Mouse (Mus musculus): ENCODE measurements around the gene Prrt2. TPM values are rescaled to one million over a fixed set of nuclear protein-coding genes. Genes with fewer than 3 reads are reported as not detected.

Gene Prrt2
- polyA plus RNA-seq, 1 experiment from 2014 or later, result 63.5 TPM

DNA sequence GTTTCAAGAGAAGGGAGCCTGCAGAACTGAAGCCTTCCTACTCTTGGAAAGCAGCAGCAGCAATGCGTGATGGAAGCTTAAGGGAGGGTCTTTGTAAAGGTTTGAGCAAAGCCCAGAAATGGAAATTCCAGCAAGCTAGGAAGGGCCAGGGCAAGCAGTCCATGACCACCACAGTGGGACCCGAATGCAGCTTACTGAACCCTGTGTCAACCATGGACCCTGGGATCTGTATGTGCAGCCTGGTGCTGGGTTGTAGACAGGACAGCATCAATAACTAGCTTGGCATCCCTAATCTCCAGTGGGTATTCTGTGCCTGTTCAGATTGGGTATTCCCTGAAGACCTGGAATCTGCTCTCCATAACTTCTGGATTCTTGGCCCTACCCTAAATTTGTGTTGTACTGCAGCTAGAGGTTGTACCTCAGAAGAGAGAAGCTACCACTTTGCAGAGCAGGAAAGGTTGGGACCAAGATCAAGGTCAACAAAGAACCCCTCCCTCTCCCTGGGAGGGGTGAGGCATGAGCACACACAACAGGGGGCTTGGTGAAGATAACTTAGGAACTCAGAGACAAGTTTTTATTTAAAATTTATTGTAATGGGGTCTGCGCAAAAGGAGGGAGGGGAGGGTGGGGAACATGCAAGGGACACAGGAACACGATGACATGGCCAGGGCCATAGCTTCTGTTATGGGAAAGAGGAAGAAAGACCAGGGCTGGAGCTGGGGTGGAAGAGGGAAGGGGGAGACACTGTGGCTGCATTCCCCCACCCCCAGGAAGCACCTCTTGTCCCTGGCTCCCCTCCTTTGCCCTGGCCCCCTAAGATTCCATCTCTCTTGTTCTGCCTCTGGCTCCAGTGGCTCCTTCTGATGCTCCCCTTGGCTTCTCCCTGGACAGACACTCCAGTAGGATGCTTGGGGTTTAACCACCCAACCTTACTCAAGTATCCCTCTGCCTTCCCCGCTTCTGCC is 834 bp upstream of the Prrt2 start:
- no peaks in the 10 kb centered on the region for H3K27me3 ChIP-seq (ENCODE audit: control insufficient read depth, insufficient read depth, low read length)
- H3K4me1 ChIP-seq (ENCODE audit: control insufficient read depth, insufficient read depth, low read length), result peaks cover 59% of the 10 kb centered on the region
- peak overlapping the region; percentile 68 for H3K27ac ChIP-seq (ENCODE audit: low read depth, low read length)
- peak overlapping the region; percentile 51 for H3K4me3 ChIP-seq (ENCODE audit: low read depth, low read length)
- WGBS, result 42% methylated on average over 5 of the region's 5 CpGs
- H3K9me3 ChIP-seq (ENCODE audit: control insufficient read depth, low read length), result no peaks in the 10 kb centered on the region
- peak overlapping the region; percentile 69 for H3K9ac ChIP-seq (replicated peaks; ENCODE audit: low read depth, low read length)
- peak overlapping the region; percentile 72 for H3K4me2 ChIP-seq (ENCODE audit: low read depth, low read length)
- H3K36me3 ChIP-seq (ENCODE audit: control insufficient read depth, insufficient read depth, low read length), result peaks cover 22% of the 10 kb centered on the region
- ATAC-seq (ENCODE audit: low read depth), result no peak

DNA sequence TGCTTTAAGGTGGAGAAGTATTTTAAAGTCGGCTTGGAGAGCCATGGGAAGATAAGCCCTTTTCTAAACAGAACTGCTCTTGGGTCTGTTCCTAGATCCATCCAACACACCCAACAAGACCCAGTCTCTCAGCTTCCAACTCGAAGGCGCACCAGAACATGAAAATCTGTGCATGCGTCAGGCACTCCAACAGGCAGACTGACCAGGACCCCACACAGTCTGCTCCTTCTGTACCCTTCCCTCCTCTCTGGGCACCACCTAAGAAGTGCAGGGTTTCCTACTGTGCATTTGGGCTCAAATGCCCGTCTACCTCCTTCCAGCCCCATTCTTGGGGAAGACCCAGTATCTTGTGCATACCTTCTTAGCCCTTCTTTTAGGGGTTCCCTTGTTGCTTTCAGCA is 520 bp downstream of the Prrt2 start:
- H3K9me3 ChIP-seq (ENCODE audit: control insufficient read depth, low read length), result no peaks in the 10 kb centered on the region
- peak overlapping the region; percentile 69 for H3K9ac ChIP-seq (replicated peaks; ENCODE audit: low read depth, low read length)
- peak overlapping the region; percentile 51 for H3K4me3 ChIP-seq (ENCODE audit: low read depth, low read length)
- peaks cover 66% of the 10 kb centered on the region for H3K4me1 ChIP-seq (ENCODE audit: control insufficient read depth, insufficient read depth, low read length)
- peaks cover 22% of the 10 kb centered on the region for H3K36me3 ChIP-seq (ENCODE audit: control insufficient read depth, insufficient read depth, low read length)
- peak overlapping the region; percentile 77 for H3K27ac ChIP-seq (ENCODE audit: low read depth, low read length)
- ATAC-seq (ENCODE audit: low read depth), result no peak
- H3K4me2 ChIP-seq (ENCODE audit: low read depth, low read length), result peak overlapping the region; percentile 72
- WGBS, result 40% methylated on average over 5 of the region's 5 CpGs
- no peaks in the 10 kb centered on the region for H3K27me3 ChIP-seq (ENCODE audit: control insufficient read depth, insufficient read depth, low read length)

DNA sequence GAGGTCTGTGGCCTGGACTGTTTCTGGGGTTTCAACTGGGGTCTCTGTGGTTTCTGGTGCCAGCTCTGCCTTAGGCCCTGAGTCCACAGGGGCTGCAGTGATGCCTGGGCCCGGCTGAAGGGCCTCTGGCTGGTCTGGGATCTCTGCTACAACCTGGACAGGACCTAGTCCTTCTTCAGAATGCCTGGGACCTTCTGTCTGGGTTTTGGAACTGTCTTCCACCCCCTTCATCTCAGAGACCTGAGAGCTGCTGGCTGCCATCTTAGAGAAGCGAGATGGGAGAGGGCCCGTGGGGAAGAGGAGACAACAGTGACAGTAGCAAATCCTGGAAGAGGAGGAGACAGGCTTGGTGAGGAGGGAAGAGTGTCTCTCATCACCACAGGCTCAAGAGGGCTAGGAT is 980 bp downstream of the Prrt2 start:
- Histone ChIP-seq H3K27ac (ENCODE audit: low read depth, low read length) (no peak overlapping the region), H3K4me2 (ENCODE audit: low read depth, low read length) (peak overlapping the region; percentile 72), H3K27me3 (ENCODE audit: control insufficient read depth, insufficient read depth, low read length) (no peaks in the 10 kb centered on the region), H3K9me3 (ENCODE audit: control insufficient read depth, low read length) (no peaks in the 10 kb centered on the region), H3K4me1 (ENCODE audit: control insufficient read depth, insufficient read depth, low read length) (peaks cover 69% of the 10 kb centered on the region), H3K9ac (replicated peaks; ENCODE audit: low read depth, low read length) (peak overlapping the region; percentile 69; the same call in 1 of the 2 replicates), H3K4me3 (ENCODE audit: low read depth, low read length) (peak overlapping the region; percentile 51), H3K36me3 (ENCODE audit: control insufficient read depth, insufficient read depth, low read length) (peaks cover 22% of the 10 kb centered on the region)
- no peak for ATAC-seq (ENCODE audit: low read depth)
- WGBS, result 69% methylated on average over 3 of the region's 3 CpGs

DNA sequence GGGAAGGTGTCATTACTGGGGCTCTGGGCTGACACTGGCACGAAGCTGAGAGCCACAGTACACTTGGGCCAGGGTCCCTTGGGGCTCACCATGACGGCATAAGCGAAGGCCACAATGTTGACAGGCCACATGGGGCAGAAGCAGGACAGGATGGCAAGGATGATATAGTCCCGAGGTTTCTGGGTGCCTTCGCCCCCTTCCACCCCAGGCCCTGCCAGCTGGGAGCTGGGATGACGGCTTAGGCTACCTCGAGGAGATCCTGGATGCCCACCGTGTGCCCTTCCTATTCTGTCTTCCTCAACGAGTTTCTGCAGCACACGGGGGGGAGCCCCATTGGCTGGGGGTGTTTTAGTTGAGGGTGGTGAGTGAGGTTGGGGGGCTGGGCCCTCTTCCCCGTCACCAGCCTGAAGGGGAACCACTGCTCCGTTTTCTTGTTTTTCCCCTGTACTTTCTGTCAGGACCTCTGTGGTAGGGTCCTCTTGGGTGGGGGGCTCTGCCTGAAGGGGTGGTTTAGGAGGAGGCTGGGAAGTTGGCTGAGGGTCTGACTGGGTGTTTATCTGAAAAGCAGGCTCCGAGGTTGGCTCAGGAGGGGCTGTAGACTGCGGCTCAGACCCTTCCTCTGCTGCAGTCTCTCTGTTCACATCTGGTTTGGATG is 1.6 kb downstream of the Prrt2 start:
- H3K27ac ChIP-seq (ENCODE audit: low read depth, low read length), result no peak overlapping the region; the same call in 1 of the 2 replicates
- H3K27me3 ChIP-seq (ENCODE audit: control insufficient read depth, insufficient read depth, low read length), result no peaks in the 10 kb centered on the region
- peaks cover 19% of the 10 kb centered on the region for H3K36me3 ChIP-seq (ENCODE audit: control insufficient read depth, insufficient read depth, low read length)
- H3K4me2 ChIP-seq (ENCODE audit: low read depth, low read length), result peak overlapping the region; percentile 72
- peaks cover 66% of the 10 kb centered on the region for H3K4me1 ChIP-seq (ENCODE audit: control insufficient read depth, insufficient read depth, low read length)
- H3K9ac ChIP-seq (replicated peaks; ENCODE audit: low read depth, low read length), result peak overlapping the region; percentile 69; the same call in 1 of the 2 replicates
- 85% methylated on average over 14 of the region's 14 CpGs for WGBS
- peak overlapping the region; percentile 51; the same call in 1 of the 2 replicates for H3K4me3 ChIP-seq (ENCODE audit: low read depth, low read length)
- H3K9me3 ChIP-seq (ENCODE audit: control insufficient read depth, low read length), result no peaks in the 10 kb centered on the region
- ATAC-seq (ENCODE audit: low read depth), result no peak

DNA sequence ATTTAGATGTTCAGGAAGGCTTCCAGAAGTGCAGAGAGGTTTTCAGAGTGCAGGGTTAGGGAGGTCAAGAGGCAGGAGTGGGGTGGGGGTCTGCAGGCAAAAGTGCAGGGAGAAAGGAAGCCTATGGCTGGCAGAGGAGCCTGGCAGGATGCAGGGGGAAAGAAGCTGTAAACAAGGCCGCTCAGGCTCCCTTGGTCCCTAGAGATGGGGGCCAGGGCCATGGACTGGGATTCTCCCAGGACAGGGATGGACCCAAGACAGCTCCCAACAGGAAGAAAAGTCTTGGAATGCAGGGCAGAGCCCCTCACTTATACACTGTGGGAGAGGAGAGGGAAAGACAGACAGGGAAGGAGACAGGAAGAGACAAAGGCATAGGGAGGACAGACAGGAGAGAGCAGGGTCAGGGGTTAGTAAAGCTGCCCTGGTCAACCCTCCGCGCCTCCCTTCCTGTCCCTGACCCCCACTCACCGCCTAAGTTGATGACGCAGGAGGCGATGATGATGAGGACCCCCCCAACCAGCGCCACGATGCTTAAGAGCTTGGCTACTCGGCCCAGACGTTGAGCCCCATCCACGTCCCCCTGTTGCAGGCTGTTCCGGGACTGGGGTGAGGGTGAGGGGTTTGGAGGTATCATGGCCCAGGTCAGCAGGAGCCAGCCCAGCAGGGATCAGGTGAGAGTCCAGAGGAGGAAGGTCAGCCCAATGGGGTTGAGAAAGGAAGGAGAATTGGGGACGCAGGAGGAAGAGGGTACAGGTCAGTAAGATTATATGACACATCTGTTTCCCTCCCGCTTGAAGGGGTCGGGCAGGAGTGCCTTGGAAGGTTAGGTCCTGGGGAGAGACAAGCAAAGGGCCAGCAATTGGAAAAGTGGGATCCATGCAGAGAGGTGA is 2.4 kb downstream of the Prrt2 start:
- peaks cover 59% of the 10 kb centered on the region for H3K4me1 ChIP-seq (ENCODE audit: control insufficient read depth, insufficient read depth, low read length)
- H3K9ac ChIP-seq (replicated peaks; ENCODE audit: low read depth, low read length), result no peak overlapping the region
- peak overlapping the region; percentile 4; the same call in 1 of the 2 replicates for H3K27ac ChIP-seq (ENCODE audit: low read depth, low read length)
- no peaks in the 10 kb centered on the region for H3K9me3 ChIP-seq (ENCODE audit: control insufficient read depth, low read length)
- no peaks in the 10 kb centered on the region for H3K27me3 ChIP-seq (ENCODE audit: control insufficient read depth, insufficient read depth, low read length)
- H3K4me2 ChIP-seq (ENCODE audit: low read depth, low read length), result peak overlapping the region; percentile 98; the same call in 1 of the 2 replicates
- WGBS, result 91% methylated on average over 15 of the region's 15 CpGs
- H3K36me3 ChIP-seq (ENCODE audit: control insufficient read depth, insufficient read depth, low read length), result peaks cover 16% of the 10 kb centered on the region
- H3K4me3 ChIP-seq (ENCODE audit: low read depth, low read length), result no peak overlapping the region
- no peak for ATAC-seq (ENCODE audit: low read depth)

DNA sequence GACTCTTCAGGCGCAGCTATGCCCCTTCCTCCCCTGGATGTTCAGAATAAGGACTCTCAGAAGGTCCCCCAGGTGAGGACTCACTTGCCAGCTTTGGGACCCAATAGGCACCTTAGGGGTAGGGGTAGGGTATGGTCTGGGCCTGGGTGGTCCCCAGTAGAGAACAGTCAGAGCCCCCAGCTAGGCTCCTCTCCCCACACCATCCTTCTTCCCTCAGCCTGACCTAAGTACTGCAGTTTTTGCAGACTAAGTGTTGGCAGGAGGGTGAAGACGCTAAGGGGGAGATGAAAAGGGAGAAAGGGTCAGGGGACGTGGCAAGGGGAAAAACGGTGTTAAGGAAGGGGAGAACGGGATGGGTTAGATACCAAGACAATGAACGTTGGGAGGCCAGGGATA is 3.1 kb downstream of the Prrt2 start:
- Histone ChIP-seq H3K36me3 (ENCODE audit: control insufficient read depth, insufficient read depth, low read length) (peaks cover 11% of the 10 kb centered on the region; the same call in 1 of the 2 replicates), H3K27ac (ENCODE audit: low read depth, low read length) (peak overlapping the region; percentile 4), H3K9ac (replicated peaks; ENCODE audit: low read depth, low read length) (no peak overlapping the region), H3K4me1 (ENCODE audit: control insufficient read depth, insufficient read depth, low read length) (peaks cover 52% of the 10 kb centered on the region), H3K4me3 (ENCODE audit: low read depth, low read length) (no peak overlapping the region), H3K9me3 (ENCODE audit: control insufficient read depth, low read length) (no peaks in the 10 kb centered on the region), H3K4me2 (ENCODE audit: low read depth, low read length) (peak overlapping the region; percentile 98; the same call in 1 of the 2 replicates), H3K27me3 (ENCODE audit: control insufficient read depth, insufficient read depth, low read length) (no peaks in the 10 kb centered on the region)
- WGBS, result 65% methylated on average over 6 of the region's 6 CpGs
- ATAC-seq (ENCODE audit: low read depth), result no peak

DNA sequence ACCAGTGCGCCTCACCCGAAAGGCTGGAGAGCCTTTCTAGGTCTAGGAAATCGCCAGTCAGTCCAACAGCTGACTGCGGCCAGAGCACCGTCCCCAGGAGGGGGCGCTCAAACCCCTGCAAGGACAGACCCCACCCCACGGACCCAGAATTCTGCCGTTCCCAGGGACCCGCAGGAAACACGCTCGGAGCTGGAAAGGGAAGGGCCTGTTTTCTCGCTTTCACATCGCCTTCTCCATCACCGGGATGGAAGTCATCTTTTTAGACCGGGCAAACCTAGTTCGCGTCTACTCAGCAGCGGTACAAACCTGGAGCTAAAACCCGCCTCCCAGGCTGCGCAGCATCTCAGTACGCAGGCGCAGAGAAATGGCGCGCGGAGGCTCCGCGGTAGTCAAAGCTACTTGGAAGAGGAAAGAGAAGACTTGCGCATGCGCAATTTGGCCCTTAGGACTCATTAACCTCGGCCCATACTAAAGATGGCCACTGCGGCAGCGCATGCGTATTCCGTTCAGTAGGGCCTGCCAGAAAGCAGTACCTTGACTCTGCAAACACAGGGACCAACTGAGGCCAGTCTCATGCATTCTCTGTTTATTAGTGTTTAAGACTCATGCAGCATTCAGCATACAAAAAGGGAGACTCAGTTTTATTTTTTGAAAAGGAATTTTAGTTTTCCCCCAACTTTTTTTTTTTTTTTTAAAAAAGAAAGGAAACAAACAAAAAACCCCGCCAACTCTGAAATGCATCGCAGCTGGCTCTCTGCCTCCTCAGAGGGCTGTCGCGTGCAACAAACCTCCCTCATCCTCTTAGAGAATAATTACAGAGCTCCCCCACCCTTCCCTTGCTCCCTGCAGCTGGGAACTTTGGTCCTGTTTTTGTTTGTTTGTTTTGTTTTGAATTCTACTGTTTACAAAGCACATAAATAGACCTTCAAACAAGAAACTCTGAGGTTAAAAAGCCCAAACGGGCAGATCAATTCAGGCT is 3.8 kb downstream of the Prrt2 start, which contains the start of gene Pagr1a:
Pagr1a (minus strand) TSS at position 382 of the 979 bp plus-strand sequence.
- ATAC-seq (ENCODE audit: low read depth), result peak; percentile 84
- H3K4me2 ChIP-seq (ENCODE audit: low read depth, low read length), result peak within 1 kb of the TSS; percentile 98

More for the DNA sequence above, 3.8 kb downstream of the Prrt2 start, which contains the start of gene Pagr1a:
- H3K4me3 ChIP-seq (ENCODE audit: low read depth, low read length), result peak within 1 kb of the TSS; percentile 70
- H3K27ac ChIP-seq (ENCODE audit: low read depth, low read length), result peak within 1 kb of the TSS; percentile 94
- H3K9ac ChIP-seq (replicated peaks; ENCODE audit: low read depth, low read length), result peak within 1 kb of the TSS; percentile 83
- H3K4me1 ChIP-seq (ENCODE audit: control insufficient read depth, insufficient read depth, low read length), result peaks cover 46% of the 10 kb centered on the region
- H3K36me3 ChIP-seq (ENCODE audit: control insufficient read depth, insufficient read depth, low read length), result peaks cover 4% of the 10 kb centered on the region; the same call in 1 of the 2 replicates
- H3K27me3 ChIP-seq (ENCODE audit: control insufficient read depth, insufficient read depth, low read length), result no peaks in the 10 kb centered on the region
- no peaks in the 10 kb centered on the region for H3K9me3 ChIP-seq (ENCODE audit: control insufficient read depth, low read length)
- WGBS, result 3% methylated on average over 39 of the region's 39 CpGs

Measured in neural tube, embryonic 14.5 days (tissue).